ENCODE assay signal across 25 mouse cellular contexts in the genomic region with DNA sequence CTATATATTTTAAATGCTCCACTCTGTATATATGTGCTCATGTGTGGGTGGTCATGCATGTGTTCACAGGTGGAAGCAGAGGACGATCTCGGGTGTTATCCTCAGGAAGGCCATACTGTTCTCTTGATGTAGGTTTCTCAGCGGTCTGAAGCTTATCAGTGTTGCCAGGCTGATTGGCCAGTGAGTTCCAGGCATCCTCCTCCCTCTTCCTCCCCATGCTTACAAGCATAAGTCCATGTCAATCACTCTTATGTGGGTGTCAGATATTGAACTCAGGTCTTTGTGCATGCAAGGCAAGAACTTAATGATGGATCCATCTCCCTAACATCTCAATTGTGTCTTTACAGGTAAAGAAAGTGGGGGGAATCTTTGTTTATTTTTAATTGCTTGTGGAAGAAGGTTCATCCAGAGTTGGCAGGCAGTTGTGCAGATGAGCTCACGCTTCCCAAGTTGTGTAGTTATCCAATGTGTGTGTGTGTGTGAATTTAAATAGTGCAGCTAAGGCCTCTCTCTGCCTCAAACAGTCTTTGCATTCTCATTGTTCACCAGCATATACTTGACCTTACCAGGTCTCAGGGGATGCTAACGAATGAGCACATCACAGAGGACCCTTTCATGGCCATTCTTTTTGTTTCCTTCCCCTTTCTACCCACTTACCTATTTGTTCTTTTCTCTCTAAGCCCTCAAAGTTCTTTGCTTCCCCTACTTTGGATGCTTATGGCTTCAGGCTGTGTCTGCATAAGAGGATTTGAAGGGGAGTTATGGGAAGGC.
DNase-seq lines count a peak whose midpoint lies in the region; ATAC-seq and TF ChIP-seq lines count a peak whose summit lies in the region.
"Had no signal": no experiment of that assay in that cellular context is flagged by ENCODE, and none has a peak within 500 bp of the region (broad histone marks: within the 10 kb centered on the region; RNA-seq: fewer than 3 reads in every experiment).

No protein-coding gene starts in this region.

- H3K9ac ChIP-seq in forebrain, embryonic 13.5 days: no peak overlapping the region
- no peak overlapping the region for H3K9ac ChIP-seq in forebrain, embryonic 15.5 days (replicated peaks)
- no peak overlapping the region for H3K9ac ChIP-seq in hindbrain, embryonic 11.5 days (ENCODE audit: low read depth, low read length)
- no peak overlapping the region for H3K9ac ChIP-seq in hindbrain, postnatal 0 days (replicated peaks; ENCODE audit: low read length)
- H3K9ac ChIP-seq in midbrain, embryonic 13.5 days (replicated peaks): no peak overlapping the region
- H3K9ac ChIP-seq in kidney, embryonic 16.5 days (replicated peaks; ENCODE audit: low read length): no peak overlapping the region
- H3K9ac ChIP-seq: embryonic facial prominence, embryonic 15.5 days; heart, embryonic 15.5 days; hindbrain, embryonic 14.5 days; kidney, embryonic 15.5 days; liver, embryonic 12.5 days; liver, postnatal 0 days; stomach, embryonic 15.5 days had no signal

- H3K4me1 ChIP-seq in forebrain, embryonic 13.5 days: peaks cover 14% of the 10 kb centered on the region
- peaks cover 8% of the 10 kb centered on the region for H3K4me1 ChIP-seq in forebrain, embryonic 15.5 days
- H3K4me1 ChIP-seq in hindbrain, embryonic 11.5 days (replicated peaks; ENCODE audit: control insufficient read depth, insufficient read depth, low read length): no peaks in the 10 kb centered on the region
- H3K4me1 ChIP-seq in hindbrain, postnatal 0 days (ENCODE audit: insufficient read depth, low read length): no peaks in the 10 kb centered on the region
- H3K4me1 ChIP-seq in midbrain, embryonic 13.5 days (replicated peaks): peaks cover 15% of the 10 kb centered on the region
- H3K4me1 ChIP-seq in kidney, embryonic 16.5 days (ENCODE audit: insufficient read depth, low read length): no peaks in the 10 kb centered on the region
- H3K4me1 ChIP-seq: embryonic facial prominence, embryonic 15.5 days; heart, embryonic 15.5 days; kidney, embryonic 15.5 days; liver, embryonic 12.5 days; stomach, embryonic 15.5 days had no signal

- H3K36me3 ChIP-seq in forebrain, embryonic 13.5 days (ENCODE audit: poor library complexity, severe bottlenecking): no peaks in the 10 kb centered on the region
- H3K36me3 ChIP-seq in forebrain, embryonic 15.5 days: no peaks in the 10 kb centered on the region
- H3K36me3 ChIP-seq in hindbrain, embryonic 11.5 days (ENCODE audit: control insufficient read depth, insufficient read depth, low read length): no peaks in the 10 kb centered on the region
- H3K36me3 ChIP-seq in hindbrain, postnatal 0 days (ENCODE audit: insufficient read depth, low read length): no peaks in the 10 kb centered on the region
- no peaks in the 10 kb centered on the region for H3K36me3 ChIP-seq in midbrain, embryonic 13.5 days
- no peaks in the 10 kb centered on the region for H3K36me3 ChIP-seq in kidney, embryonic 16.5 days (ENCODE audit: insufficient read depth, low read length)
- H3K36me3 ChIP-seq: embryonic facial prominence, embryonic 10.5 days; embryonic facial prominence, embryonic 15.5 days; heart, embryonic 15.5 days; kidney, embryonic 15.5 days; liver, embryonic 12.5 days; stomach, embryonic 15.5 days had no signal

- no peaks in the 10 kb centered on the region for H3K27me3 ChIP-seq in forebrain, embryonic 13.5 days
- H3K27me3 ChIP-seq in forebrain, embryonic 15.5 days: no peaks in the 10 kb centered on the region
- H3K27me3 ChIP-seq in hindbrain, embryonic 11.5 days (ENCODE audit: control insufficient read depth, insufficient read depth, low read length): no peaks in the 10 kb centered on the region
- H3K27me3 ChIP-seq in hindbrain, postnatal 0 days (ENCODE audit: insufficient read depth, low read length): no peaks in the 10 kb centered on the region
- no peaks in the 10 kb centered on the region for H3K27me3 ChIP-seq in midbrain, embryonic 13.5 days
- no peaks in the 10 kb centered on the region for H3K27me3 ChIP-seq in kidney, embryonic 16.5 days (ENCODE audit: insufficient read depth, low read length)
- H3K27me3 ChIP-seq: embryonic facial prominence, embryonic 15.5 days; heart, embryonic 15.5 days; kidney, embryonic 15.5 days; liver, embryonic 12.5 days; stomach, embryonic 15.5 days had no signal

- 0 out of 2 replicates have a peak overlapping the region, but pooled peaks have one; percentile 31 for H3K27ac ChIP-seq in forebrain, embryonic 13.5 days
- H3K27ac ChIP-seq in forebrain, embryonic 15.5 days (replicated peaks): no peak overlapping the region
- 0 out of 2 replicates have a peak overlapping the region, but pooled peaks have one; percentile 30 for H3K27ac ChIP-seq in hindbrain, embryonic 11.5 days (ENCODE audit: low read depth, low read length)
- no peak overlapping the region for H3K27ac ChIP-seq in hindbrain, postnatal 0 days
- H3K27ac ChIP-seq in midbrain, embryonic 13.5 days: peak overlapping the region; percentile 49
- no peak overlapping the region for H3K27ac ChIP-seq in kidney, embryonic 16.5 days (ENCODE audit: low read length)
- H3K27ac ChIP-seq: embryonic facial prominence, embryonic 10.5 days; embryonic facial prominence, embryonic 15.5 days; heart, embryonic 15.5 days; hindbrain, embryonic 14.5 days; kidney, embryonic 15.5 days; layer of hippocampus, adult 2 months; liver, embryonic 12.5 days; stomach, embryonic 15.5 days had no signal

- H3K4me3 ChIP-seq in forebrain, embryonic 13.5 days: no peak overlapping the region
- H3K4me3 ChIP-seq in forebrain, embryonic 15.5 days: no peak overlapping the region
- H3K4me3 ChIP-seq in hindbrain, embryonic 11.5 days (ENCODE audit: low read depth, low read length): no peak overlapping the region
- H3K4me3 ChIP-seq in hindbrain, postnatal 0 days (ENCODE audit: low read length): no peak overlapping the region
- H3K4me3 ChIP-seq in midbrain, embryonic 13.5 days (replicated peaks): no peak overlapping the region
- no peak overlapping the region for H3K4me3 ChIP-seq in kidney, embryonic 16.5 days (ENCODE audit: low read length)
- H3K4me3 ChIP-seq: embryonic facial prominence, embryonic 10.5 days; embryonic facial prominence, embryonic 15.5 days; heart, embryonic 15.5 days; kidney, embryonic 15.5 days; layer of hippocampus, adult 2 months; liver, embryonic 12.5 days; stomach, embryonic 15.5 days had no signal

- WGBS in forebrain, embryonic 13.5 days: 54% methylated on average over 5 of the region's 5 CpGs
- WGBS in forebrain, embryonic 15.5 days: 61% methylated on average over 5 of the region's 5 CpGs
- WGBS in hindbrain, embryonic 11.5 days: 74% methylated on average over 5 of the region's 5 CpGs
- 70% methylated on average over 5 of the region's 5 CpGs for WGBS in hindbrain, postnatal 0 days
- WGBS in midbrain, embryonic 13.5 days: 60% methylated on average over 5 of the region's 5 CpGs
- 82% methylated on average over 5 of the region's 5 CpGs for WGBS in kidney, embryonic 16.5 days

- H3K4me2 ChIP-seq in forebrain, embryonic 13.5 days: no peak overlapping the region
- no peak overlapping the region for H3K4me2 ChIP-seq in forebrain, embryonic 15.5 days (replicated peaks)
- H3K4me2 ChIP-seq in hindbrain, embryonic 11.5 days (replicated peaks; ENCODE audit: low read depth, low read length): no peak overlapping the region
- no peak overlapping the region for H3K4me2 ChIP-seq in hindbrain, postnatal 0 days (ENCODE audit: low read depth, low read length)
- H3K4me2 ChIP-seq in midbrain, embryonic 13.5 days (replicated peaks): no peak overlapping the region
- H3K4me2 ChIP-seq in kidney, embryonic 16.5 days (replicated peaks; ENCODE audit: low read depth, low read length): no peak overlapping the region
- H3K4me2 ChIP-seq: embryonic facial prominence, embryonic 15.5 days; heart, embryonic 15.5 days; hindbrain, embryonic 14.5 days; kidney, embryonic 15.5 days; liver, embryonic 12.5 days; stomach, embryonic 15.5 days had no signal

- TF ChIP-seq CTCF in hindbrain, postnatal 0 days (IDR thresholded peaks at IDR 0.05; ENCODE audit: low read depth): no peak

- DNase-seq in hindbrain, embryonic 11.5 days (ENCODE audit: low spot score): peak; percentile 31
- no peak for DNase-seq in hindbrain, postnatal 0 days (ENCODE audit: low spot score)
- peak; percentile 4 for DNase-seq in brain, embryonic 18.5 days (ENCODE audit: low read depth, low spot score)
- DNase-seq: cerebellum, adult 11-12 months; cerebellum, adult 9-11 months; gastrocnemius, postnatal 10 days; kidney, adult 11 months; kidney, postnatal 36 days; left cerebral cortex, postnatal 4 days; liver, postnatal 0 days; lung, postnatal 36 days; retina, postnatal 1 day had no signal

- no peaks in the 10 kb centered on the region for H3K9me3 ChIP-seq in forebrain, embryonic 13.5 days (replicated peaks)
- H3K9me3 ChIP-seq in forebrain, embryonic 15.5 days: no peaks in the 10 kb centered on the region
- H3K9me3 ChIP-seq in hindbrain, embryonic 11.5 days (ENCODE audit: control insufficient read depth, low read length): no peaks in the 10 kb centered on the region
- no peaks in the 10 kb centered on the region for H3K9me3 ChIP-seq in hindbrain, postnatal 0 days (ENCODE audit: low read length)
- H3K9me3 ChIP-seq in midbrain, embryonic 13.5 days: no peaks in the 10 kb centered on the region
- no peaks in the 10 kb centered on the region for H3K9me3 ChIP-seq in kidney, embryonic 16.5 days (ENCODE audit: low read length)
- H3K9me3 ChIP-seq: embryonic facial prominence, embryonic 10.5 days; embryonic facial prominence, embryonic 15.5 days; heart, embryonic 15.5 days; kidney, embryonic 15.5 days; liver, embryonic 12.5 days; stomach, embryonic 15.5 days had no signal

- ATAC-seq in forebrain, embryonic 13.5 days: peak; percentile 27; the same call in 1 of the 2 replicates
- ATAC-seq in forebrain, embryonic 15.5 days (replicated peaks): no peak
- peak; percentile 47; the same call in 1 of the 2 replicates for ATAC-seq in hindbrain, embryonic 11.5 days (ENCODE audit: low FRiP score)
- ATAC-seq in hindbrain, postnatal 0 days: no peak
- peak; percentile 64; the same call in 1 of the 2 replicates for ATAC-seq in midbrain, embryonic 13.5 days
- no peak for ATAC-seq in kidney, embryonic 16.5 days (ENCODE audit: low FRiP score, low TSS enrichment)
- ATAC-seq: inflammation-experienced regulatory T-cells, adult 6 months; liver, embryonic 12.5 days; liver, postnatal 0 days had no signal

Comparison
In these comparisons a context has a peak if more than half of its experiments do, and no peak if none do; other contexts are left out.
1. ATAC-seq: peak in forebrain, embryonic 13.5 days (single experiment), hindbrain, embryonic 11.5 days (single experiment) and midbrain, embryonic 13.5 days (single experiment); none in forebrain, embryonic 15.5 days (single experiment), hindbrain, postnatal 0 days (single experiment) and kidney, embryonic 16.5 days (single experiment).
2. H3K27ac ChIP-seq: peak in forebrain, embryonic 13.5 days (single experiment), hindbrain, embryonic 11.5 days (single experiment) and midbrain, embryonic 13.5 days (single experiment); none in forebrain, embryonic 15.5 days (single experiment), hindbrain, postnatal 0 days (single experiment) and kidney, embryonic 16.5 days (single experiment).